Mouse (Mus musculus): ENCODE data around the gene Txnrd3. TPM values are rescaled to one million over a fixed set of nuclear protein-coding genes. Genes with fewer than 3 reads are reported as not detected.

Gene Txnrd3
- 12.6 and 13.3 TPM in 2 replicates for polyA plus RNA-seq (2015; fragmentation: Nextera tagmentation; extraction: Ambion mirVana)

DNA sequence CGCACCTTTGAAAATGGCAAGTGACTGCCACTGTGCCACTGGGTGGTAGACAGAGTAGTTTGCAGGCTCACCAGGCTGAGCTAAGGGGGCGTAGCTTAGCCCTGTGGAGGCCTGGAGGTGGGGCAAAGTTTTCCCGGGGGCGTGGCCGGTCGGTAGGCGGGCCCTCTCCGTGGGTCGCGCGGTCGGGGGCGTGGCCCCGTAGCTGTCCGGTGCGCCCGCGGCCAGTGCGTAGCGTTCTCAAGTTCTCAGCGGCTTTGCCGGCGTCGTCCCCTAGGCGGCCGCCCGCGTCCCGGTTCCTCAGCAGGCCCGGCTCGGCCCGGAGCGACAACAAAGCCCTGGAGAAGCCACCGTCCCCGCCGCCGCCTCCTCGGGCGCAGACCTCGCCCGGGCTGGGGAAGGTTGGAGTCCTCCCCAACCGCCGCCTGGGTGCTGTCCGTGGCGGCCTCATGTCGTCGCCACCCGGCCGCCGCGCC is at the start of gene Txnrd3:
Gene Txnrd3 (plus strand): TSS at position 191 of the 473 bp plus-strand sequence.
- Histone ChIP-seq H3K9ac (replicated peaks) (peak within 1 kb of the TSS; percentile 75), H3K27me3 (no peaks in the 10 kb centered on the region), H3K27ac (peak within 1 kb of the TSS; percentile 90), H3K4me2 (replicated peaks) (peak within 1 kb of the TSS; percentile 82), H3K36me3 (no peaks in the 10 kb centered on the region), H3K4me3 (replicated peaks) (peak within 1 kb of the TSS; percentile 71), H3K4me1 (replicated peaks) (peaks cover 6% of the 10 kb centered on the region), H3K9me3 (no peaks in the 10 kb centered on the region)
- under 1% methylated on average over 42 of the region's 51 CpGs for WGBS
- ATAC-seq = peak; percentile 89

DNA sequence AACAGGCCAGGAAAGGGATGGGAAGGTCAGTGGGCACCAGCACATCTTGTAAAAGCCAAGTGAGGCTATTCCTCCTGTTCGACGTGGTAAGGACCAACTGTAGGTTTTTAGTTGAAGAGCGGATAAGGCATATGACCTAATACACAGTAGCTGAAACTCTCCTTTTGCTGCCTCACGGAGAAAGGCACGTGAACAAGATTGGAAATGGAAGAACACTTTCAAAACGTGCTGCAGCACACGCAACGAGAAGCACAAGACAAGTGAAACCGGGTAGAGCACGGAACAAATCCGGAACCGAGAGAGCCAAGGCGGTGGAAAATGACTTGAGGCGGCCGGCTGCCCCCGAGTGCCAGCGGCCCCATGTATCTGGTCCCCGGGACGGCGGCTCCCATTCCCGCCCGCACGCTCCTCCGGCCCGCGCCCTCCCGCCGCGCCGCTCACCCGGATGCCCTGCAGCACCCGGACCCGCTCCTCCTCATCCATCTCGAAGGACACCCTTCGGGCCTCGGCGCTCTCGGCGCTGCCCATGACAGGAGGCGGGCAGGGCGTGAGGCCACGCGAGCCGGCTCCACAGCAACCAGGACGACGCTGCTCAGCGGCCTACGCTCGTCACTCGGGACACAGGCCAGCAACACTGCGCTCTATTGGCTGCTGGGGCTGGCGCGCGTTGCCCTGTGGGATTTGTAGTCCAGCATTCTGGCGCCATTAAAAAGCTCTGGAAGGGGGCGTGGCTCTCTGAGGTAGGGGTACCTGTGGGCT is 48.6 kb upstream of the Txnrd3 start, which contains the start of gene Chchd6:
Gene Chchd6 (minus strand): TSS at position 635 of the 759 bp plus-strand sequence.
- Histone ChIP-seq H3K27ac (peak within 1 kb of the TSS; percentile 59; the same call in 1 of the 2 replicates), H3K36me3 (no peaks in the 10 kb centered on the region), H3K9ac (replicated peaks) (peak within 1 kb of the TSS; percentile 84), H3K4me1 (replicated peaks) (peaks cover 7% of the 10 kb centered on the region), H3K4me2 (replicated peaks) (peak within 1 kb of the TSS; percentile 64), H3K27me3 (no peaks in the 10 kb centered on the region), H3K9me3 (0 out of 2 replicates have a peak, but pooled peaks cover 4% of the 10 kb centered on the region), H3K4me3 (replicated peaks) (peak within 1 kb of the TSS; percentile 76)
- peak; percentile 100 for ATAC-seq
- under 1% methylated on average over 56 of the region's 56 CpGs for WGBS

DNA sequence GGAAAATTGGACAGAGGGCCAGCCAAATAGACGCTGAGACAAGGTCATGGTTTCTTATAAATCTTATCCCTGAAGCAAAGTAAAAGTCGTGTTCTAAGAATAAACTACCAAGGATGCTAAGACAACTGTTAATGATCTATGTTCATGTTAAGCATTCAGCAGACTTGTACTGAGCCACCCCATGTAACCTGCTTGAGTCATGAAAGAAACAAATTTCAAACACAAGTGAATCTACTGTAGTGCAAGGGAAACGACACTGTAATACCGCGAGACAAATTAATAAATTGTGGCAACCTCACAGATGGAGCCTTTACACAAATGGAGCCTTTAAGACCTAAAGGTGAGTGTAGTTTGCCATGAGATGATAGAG is 48.0 kb upstream of the Txnrd3 start:
- 23% methylated on average over 5 of the region's 5 CpGs for WGBS
- peak overlapping the region; percentile 76 for H3K4me3 ChIP-seq (replicated peaks)
- ATAC-seq = peak; percentile 67; the same call in 1 of the 2 replicates

DNA sequence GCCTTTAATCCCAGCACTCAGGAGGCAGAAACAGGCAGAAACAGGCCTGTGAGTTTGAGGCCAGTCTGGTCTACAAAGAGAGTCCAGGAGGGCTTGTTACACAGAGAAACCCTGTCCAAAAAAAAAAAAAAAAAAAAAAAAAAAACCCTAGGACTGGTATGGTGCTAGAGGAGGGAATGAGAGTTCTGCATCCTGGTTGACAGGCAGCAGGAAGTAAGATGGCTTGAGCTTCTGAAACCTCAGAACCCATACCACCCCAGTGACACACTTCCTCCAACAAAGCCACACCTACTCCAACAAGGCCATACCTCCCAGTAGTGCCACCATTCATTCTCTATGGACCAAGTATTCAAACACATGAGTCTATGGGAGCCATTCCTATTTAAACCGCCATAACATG is 47.3 kb upstream of the Txnrd3 start:
- ATAC-seq = no peak
- Histone ChIP-seq H3K36me3 (no peaks in the 10 kb centered on the region), H3K4me2 (replicated peaks) (no peak overlapping the region), H3K4me1 (replicated peaks) (peaks cover 7% of the 10 kb centered on the region), H3K4me3 (replicated peaks) (no peak overlapping the region), H3K27ac (no peak overlapping the region), H3K9me3 (0 out of 2 replicates have a peak, but pooled peaks cover 4% of the 10 kb centered on the region), H3K27me3 (no peaks in the 10 kb centered on the region), H3K9ac (replicated peaks) (no peak overlapping the region)
- WGBS = 92% methylated on average over 1 of the region's 1 CpGs

More for the DNA sequence above, 48.0 kb upstream of the Txnrd3 start:
- Histone ChIP-seq H3K9me3 (0 out of 2 replicates have a peak, but pooled peaks cover 4% of the 10 kb centered on the region), H3K36me3 (no peaks in the 10 kb centered on the region), H3K4me2 (replicated peaks) (peak overlapping the region; percentile 64), H3K4me1 (replicated peaks) (peaks cover 7% of the 10 kb centered on the region), H3K27me3 (no peaks in the 10 kb centered on the region), H3K9ac (replicated peaks) (no peak overlapping the region), H3K27ac (no peak overlapping the region)

DNA sequence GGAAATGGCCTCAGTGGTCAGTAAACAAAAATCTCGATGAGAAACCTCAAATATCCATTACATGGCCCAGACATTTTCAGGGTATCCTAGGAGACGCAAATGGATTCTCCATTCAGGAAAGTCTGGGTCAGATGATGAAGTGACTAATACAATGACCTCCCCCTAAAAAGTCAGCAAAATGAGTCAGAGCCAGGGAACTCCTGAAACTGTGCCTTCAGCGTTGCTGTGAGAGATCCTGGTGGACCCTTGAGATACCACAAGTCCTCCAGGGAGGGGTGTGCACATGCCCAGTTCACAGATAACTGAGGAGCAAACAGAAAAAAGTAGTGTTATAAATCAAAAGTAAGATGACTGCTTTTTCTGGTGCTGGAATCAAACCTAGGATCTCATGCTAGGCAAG is 37.7 kb upstream of the Txnrd3 start:
- ATAC-seq = no peak
- no peak overlapping the region for H3K27ac ChIP-seq
- H3K4me3 ChIP-seq (replicated peaks) = no peak overlapping the region
- H3K9me3 ChIP-seq = no peaks in the 10 kb centered on the region
- no peaks in the 10 kb centered on the region for H3K27me3 ChIP-seq
- H3K4me1 ChIP-seq (replicated peaks) = no peaks in the 10 kb centered on the region
- no peak overlapping the region for H3K9ac ChIP-seq (replicated peaks)
- WGBS = 57% methylated on average over 3 of the region's 3 CpGs
- no peaks in the 10 kb centered on the region for H3K36me3 ChIP-seq
- no peak overlapping the region for H3K4me2 ChIP-seq (replicated peaks)

DNA sequence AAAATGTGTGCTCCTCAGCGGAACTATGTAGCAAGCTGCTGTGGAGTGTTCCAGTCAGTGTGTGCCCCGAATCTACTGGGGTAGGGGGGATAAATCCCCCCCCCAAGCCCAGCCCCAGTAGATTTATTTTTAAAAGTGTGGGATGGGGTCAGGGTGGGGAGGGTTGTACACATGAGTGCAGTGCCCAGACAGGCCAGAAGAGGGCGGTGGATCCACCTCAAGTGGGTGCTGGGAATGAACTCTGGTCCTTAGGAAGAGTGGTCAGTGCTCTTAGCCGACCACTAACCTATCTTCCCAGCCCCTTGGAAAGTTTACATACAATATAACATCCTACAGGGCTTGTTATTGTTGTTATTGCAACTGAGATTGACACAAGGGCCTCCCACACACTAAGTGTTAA is 35.8 kb upstream of the Txnrd3 start:
- 59% methylated on average over 4 of the region's 4 CpGs for WGBS
- no peaks in the 10 kb centered on the region for H3K36me3 ChIP-seq

DNA sequence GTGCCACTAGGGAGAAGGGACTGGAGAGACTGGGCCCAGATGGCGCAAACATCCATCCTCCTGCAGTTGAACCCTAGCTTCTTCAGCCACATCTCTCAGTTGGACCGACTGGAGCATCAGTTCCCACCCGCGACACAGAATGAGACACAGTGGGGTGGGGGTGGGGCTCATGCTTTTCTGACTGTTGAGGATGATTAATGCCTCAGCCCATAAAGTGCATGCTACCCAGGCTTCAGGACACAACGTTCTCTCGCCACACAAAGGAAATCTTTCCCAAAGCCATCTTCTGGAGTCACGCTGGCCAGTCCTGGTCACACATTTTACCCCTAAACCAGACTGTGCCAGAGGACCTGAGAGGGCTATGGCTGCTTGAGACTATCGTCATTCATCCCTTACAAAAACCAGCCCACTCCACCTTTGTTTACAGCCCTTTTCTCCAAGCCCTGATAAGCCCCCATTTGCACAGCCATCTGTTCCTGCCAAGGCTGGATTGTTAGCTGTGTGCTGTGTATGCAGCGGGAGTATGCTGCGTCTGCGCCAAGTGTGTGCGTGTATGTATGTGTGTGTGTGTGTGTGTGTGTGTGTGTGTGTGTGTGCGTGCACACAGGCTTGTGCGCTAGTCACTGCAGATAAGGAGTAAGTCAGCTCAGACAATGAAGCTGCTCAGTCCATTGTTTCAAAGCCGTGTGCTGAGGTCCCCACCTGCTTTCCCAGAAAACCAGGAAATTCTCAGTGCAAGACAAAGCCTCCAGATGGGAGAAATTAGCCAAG is 30.3 kb upstream of the Txnrd3 start:
- no peak overlapping the region for H3K4me2 ChIP-seq (replicated peaks)
- peak; percentile 98 for ATAC-seq

More for the DNA sequence above, 35.8 kb upstream of the Txnrd3 start:
- H3K4me1 ChIP-seq (replicated peaks) = peaks cover 2% of the 10 kb centered on the region
- H3K27ac ChIP-seq = no peak overlapping the region
- no peak overlapping the region for H3K4me2 ChIP-seq (replicated peaks)
- no peaks in the 10 kb centered on the region for H3K9me3 ChIP-seq
- H3K4me3 ChIP-seq (replicated peaks) = no peak overlapping the region
- H3K27me3 ChIP-seq = no peaks in the 10 kb centered on the region
- ATAC-seq = no peak
- no peak overlapping the region for H3K9ac ChIP-seq (replicated peaks)

DNA sequence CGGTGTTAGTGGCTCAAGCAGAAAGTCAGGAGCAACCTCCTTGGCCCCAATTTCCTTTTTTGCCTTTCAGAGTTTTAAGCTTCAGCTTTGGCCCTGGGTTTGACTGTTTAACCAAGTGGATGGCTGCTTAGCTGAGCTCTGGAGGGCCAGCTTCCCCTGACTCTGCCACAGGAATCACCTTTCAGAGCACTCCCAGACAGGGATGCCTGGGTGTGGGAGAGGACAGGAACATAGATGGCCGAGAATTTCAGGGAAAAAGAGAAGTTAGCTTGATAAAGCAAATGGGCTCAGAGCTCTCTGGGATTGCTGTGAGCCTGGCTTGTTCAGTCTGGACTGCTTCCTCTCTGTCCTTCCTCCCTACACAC is 29.7 kb upstream of the Txnrd3 start:
- Histone ChIP-seq H3K9me3 (no peaks in the 10 kb centered on the region), H3K4me2 (replicated peaks) (no peak overlapping the region), H3K36me3 (no peaks in the 10 kb centered on the region), H3K4me3 (replicated peaks) (no peak overlapping the region), H3K27me3 (no peaks in the 10 kb centered on the region), H3K4me1 (replicated peaks) (peaks cover 29% of the 10 kb centered on the region), H3K9ac (replicated peaks) (peak overlapping the region; percentile 40), H3K27ac (peak overlapping the region; percentile 93)
- peak; percentile 61 for ATAC-seq
- WGBS = 10% methylated on average over 2 of the region's 2 CpGs

More for the DNA sequence above, 30.3 kb upstream of the Txnrd3 start:
- H3K36me3 ChIP-seq = no peaks in the 10 kb centered on the region
- H3K9ac ChIP-seq (replicated peaks) = peak overlapping the region; percentile 40
- no peaks in the 10 kb centered on the region for H3K9me3 ChIP-seq
- H3K4me1 ChIP-seq (replicated peaks) = peaks cover 29% of the 10 kb centered on the region
- peak overlapping the region; percentile 93 for H3K27ac ChIP-seq
- WGBS = 28% methylated on average over 15 of the region's 15 CpGs
- no peak overlapping the region for H3K4me3 ChIP-seq (replicated peaks)
- no peaks in the 10 kb centered on the region for H3K27me3 ChIP-seq

DNA sequence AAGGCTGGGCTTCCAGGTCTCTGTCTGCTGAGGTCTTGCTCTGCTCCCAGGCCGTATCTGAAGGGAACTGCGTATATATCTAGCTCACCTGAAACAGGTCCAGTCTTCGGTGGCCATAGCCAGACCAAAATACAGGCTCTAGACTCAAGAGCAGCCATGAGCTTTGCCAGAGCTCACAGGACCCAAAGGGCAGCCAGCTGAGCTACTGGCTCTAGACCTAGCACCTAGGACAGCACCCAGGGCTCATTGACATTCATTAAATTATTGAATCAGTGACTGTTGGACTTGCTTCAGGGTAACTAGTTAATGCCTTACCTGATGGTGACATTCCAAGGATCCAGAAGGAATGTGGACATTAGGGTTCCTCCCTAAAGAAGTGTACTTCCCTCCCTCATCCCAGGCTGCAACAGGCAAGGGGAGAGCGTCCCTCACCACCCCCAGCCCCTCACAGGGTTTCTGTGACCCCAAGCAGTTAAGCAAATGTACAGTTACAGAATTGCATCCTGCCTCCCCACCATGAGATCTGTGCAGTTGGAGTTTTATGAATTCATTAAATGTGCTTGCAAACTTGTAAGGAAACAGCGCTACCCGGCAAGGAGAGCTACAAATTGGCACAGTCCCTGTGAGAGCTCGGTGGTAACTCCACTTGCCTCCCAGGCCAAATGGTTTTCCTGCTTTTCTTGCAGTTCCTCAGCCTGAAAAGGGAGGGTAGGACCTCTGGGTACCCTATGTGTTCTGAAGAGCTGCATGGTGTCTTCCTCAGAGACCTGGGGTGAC is 29.0 kb upstream of the Txnrd3 start:
- H3K4me1 ChIP-seq (replicated peaks) = peaks cover 29% of the 10 kb centered on the region
- no peak overlapping the region for H3K4me3 ChIP-seq (replicated peaks)
- H3K9me3 ChIP-seq = no peaks in the 10 kb centered on the region
- H3K4me2 ChIP-seq (replicated peaks) = no peak overlapping the region
- peak overlapping the region; percentile 93 for H3K27ac ChIP-seq
- H3K36me3 ChIP-seq = no peaks in the 10 kb centered on the region
- ATAC-seq = no peak
- 74% methylated on average over 7 of the region's 7 CpGs for WGBS
- H3K27me3 ChIP-seq = no peaks in the 10 kb centered on the region
- H3K9ac ChIP-seq (replicated peaks) = peak overlapping the region; percentile 40; the same call in 1 of the 2 replicates

DNA sequence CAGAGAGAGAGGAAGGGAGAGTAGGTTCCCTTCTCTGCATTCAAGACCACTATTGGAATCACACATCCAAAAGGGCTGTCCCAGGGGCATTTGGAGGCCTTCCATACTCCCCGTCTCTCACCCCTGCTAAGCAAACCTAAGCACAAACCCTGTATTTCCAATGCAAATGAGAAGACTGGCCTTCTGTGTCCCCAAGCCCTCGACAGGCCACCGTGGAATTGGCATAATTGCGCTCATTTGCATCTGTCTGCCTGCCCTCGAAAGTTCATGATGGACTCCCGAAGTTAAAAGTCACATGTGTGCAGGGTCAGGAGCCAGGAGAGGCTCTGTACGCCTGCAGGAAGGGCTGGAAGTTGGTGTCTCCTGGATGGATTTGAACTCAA is 28.4 kb upstream of the Txnrd3 start:
- Histone ChIP-seq H3K9ac (replicated peaks) (no peak overlapping the region), H3K27ac (peak overlapping the region; percentile 93), H3K4me3 (replicated peaks) (no peak overlapping the region), H3K9me3 (no peaks in the 10 kb centered on the region), H3K36me3 (no peaks in the 10 kb centered on the region), H3K4me2 (replicated peaks) (no peak overlapping the region), H3K4me1 (replicated peaks) (peaks cover 29% of the 10 kb centered on the region), H3K27me3 (no peaks in the 10 kb centered on the region)
- WGBS = 30% methylated on average over 7 of the region's 7 CpGs
- ATAC-seq = no peak

DNA sequence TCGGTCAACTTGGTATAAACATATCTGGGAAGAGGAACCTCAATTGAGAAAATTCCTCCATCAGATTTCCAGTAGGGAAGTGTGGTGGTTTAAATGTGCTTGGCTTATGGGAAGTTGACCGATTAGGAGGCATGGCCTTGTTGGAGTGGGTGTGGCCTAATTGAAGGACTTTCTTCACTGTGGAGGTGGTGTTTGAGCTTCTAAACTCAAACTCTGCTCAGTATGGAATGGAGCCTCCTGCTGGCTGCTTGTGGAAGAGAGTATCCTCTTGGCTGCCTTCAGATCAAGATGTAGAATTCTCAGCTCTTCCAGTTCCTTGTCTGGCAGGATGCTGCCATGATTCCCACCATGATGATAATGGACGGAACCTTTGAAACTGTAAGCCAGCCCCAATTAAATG is 21.1 kb upstream of the Txnrd3 start:
- H3K9me3 ChIP-seq = no peaks in the 10 kb centered on the region
- H3K9ac ChIP-seq (replicated peaks) = no peak overlapping the region
- ATAC-seq = no peak
- H3K4me1 ChIP-seq (replicated peaks) = no peaks in the 10 kb centered on the region
- no peak overlapping the region for H3K4me2 ChIP-seq (replicated peaks)
- no peaks in the 10 kb centered on the region for H3K36me3 ChIP-seq
- no peak overlapping the region for H3K27ac ChIP-seq
- WGBS = 86% methylated on average over 3 of the region's 3 CpGs
- H3K27me3 ChIP-seq = no peaks in the 10 kb centered on the region
- no peak overlapping the region for H3K4me3 ChIP-seq (replicated peaks)
